Mouse (Mus musculus) G1E (cell line): ENCODE measurements around the gene Ubr4.

ENCODE experiments used
- CTCF ChIP-seq: IDR thresholded peaks from 2 replicates; pipeline ENCODE4 v1.5.1; 2012; ENCODE audit warnings: low read depth, low read length, inconsistent platforms, mixed read lengths
- GATA1 ChIP-seq: IDR thresholded peaks from 2 replicates; pipeline ENCODE4 v1.6.1; 2012; ENCODE audit warnings: borderline replicate concordance, low read length, inconsistent platforms, mixed read lengths
- POLR2AphosphoS5 ChIP-seq: IDR thresholded peaks from 2 replicates; pipeline ENCODE4 v1.6.1; 2012; ENCODE audit warnings: low read depth, low read length, inconsistent platforms; ENCODE audit not compliant: insufficient replicate concordance
- TAL1 ChIP-seq: conservative IDR thresholded peaks from 2 replicates; pipeline ENCODE4 v1.6.1; 2012; ENCODE audit warnings: low read depth, low read length, inconsistent platforms, mixed read lengths

DNA sequence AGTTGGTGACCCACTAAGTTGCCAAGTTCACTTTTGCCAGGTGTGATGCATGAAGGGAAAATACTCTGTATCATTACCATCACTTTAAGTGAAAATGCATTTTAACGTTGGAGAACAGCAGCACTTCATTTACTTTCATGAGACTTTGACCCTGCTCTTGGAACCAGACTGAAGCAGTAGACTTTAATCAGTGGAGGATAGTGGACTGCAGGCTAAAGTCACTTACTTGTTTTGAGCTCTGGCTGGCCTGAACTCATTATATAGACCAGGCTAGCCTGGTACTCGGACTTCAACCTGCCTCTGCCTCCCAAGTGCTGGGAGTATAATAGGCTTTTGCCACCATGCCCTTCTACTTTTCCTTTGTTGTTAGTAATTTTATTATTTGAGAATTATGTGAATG lies 70.9 kb downstream of the Ubr4 start:
- TF ChIP-seq CTCF (no peak), GATA1 (no peak), TAL1 (no peak), POLR2AphosphoS5 (no peak)
